Mouse (Mus musculus) cortical plate, adult 2 months (tissue): ENCODE measurements at regions not wholly inside any gene's neighbourhood (a gene's known extent, or its start where the extent isn't known, plus 50 kb on each side); places are given as distances from the start of the nearest gene placed in this dataset.

ENCODE experiments used
- CTCF ChIP-seq: fragments of 200-500 bp; IDR thresholded peaks from 2 replicates; pipeline ENCODE4 v1.5.1; 2011; ENCODE audit warnings: mild to moderate bottlenecking, control low read depth, low read length; ENCODE audit not compliant: insufficient read depth; ENCODE audit errors: extremely low read depth
- POLR2A ChIP-seq: fragments of 200-500 bp; IDR thresholded peaks from 2 replicates; pipeline ENCODE4 v1.6.1; 2011; ENCODE audit warnings: mild to moderate bottlenecking, low read length, control low read depth; ENCODE audit not compliant: insufficient read depth; ENCODE audit errors: extremely low read depth

DNA sequence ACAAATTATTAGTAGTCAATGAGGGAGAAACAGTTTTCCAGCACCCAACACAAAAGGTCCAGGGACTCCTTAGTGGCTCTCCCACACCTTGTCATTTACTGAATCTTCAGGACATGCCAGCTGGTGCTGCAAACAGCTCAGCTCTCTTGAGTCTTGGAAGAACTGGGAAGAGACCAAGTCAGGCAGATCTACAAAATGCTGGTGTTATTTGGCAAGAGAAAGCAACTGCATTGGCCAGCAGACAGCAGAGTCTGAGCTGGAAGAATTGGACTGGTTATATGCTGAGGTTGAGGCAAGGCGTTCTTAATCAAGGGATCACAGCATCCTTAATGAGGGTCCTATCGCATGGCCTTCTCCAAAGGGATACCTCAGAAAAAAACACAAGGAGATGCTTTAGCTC lies 124.2 kb upstream of the Lef1 start:
- TF ChIP-seq CTCF (no peak), POLR2A (no peak)
